9 mouse cellular contexts compared by ENCODE assay signal in the genomic region with DNA sequence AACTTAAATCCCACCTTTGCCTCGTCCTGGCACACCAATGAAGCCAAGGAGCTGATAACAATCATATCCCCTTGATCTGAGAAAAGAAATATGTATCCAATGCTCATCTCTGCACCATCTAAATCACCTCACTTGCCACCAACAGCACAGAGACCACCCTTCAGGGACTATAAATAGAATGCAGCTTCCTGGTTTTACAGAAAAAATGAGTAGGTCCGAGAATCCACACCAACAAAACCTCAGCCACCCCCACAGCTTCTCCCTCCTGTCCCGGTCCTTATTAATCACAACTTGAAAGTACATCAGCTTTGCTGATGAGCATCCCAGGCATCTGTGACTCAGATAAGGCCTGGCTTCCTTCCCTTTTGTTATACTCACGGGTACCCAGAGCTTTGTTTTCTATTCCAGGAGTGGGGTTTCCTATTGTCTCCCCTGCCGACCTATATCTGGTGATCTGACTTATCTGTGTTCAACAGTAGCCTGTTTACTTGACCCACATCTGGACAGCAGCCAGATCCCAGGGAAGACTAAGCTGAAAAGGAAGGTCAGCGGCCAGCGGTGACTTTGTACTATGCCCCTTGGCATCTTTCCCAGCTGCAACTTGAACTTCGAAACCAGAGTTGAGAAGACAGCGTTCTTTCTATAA. TPM values are rescaled to one million over a fixed set of nuclear protein-coding genes. Genes with fewer than 3 reads are reported as not detected.
DNase-seq lines count a peak whose midpoint lies in the region; ATAC-seq and TF ChIP-seq lines count a peak whose summit lies in the region.
"Had no signal": no experiment of that assay in that cellular context is flagged by ENCODE, and none has a peak within 500 bp of the region (broad histone marks: within the 10 kb centered on the region; RNA-seq: fewer than 3 reads in every experiment).

No protein-coding gene starts in this region.

- TF ChIP-seq CTCF in hindbrain, postnatal 0 days (IDR thresholded peaks at IDR 0.05; ENCODE audit: low read depth), result no peak
- no peak for TF ChIP-seq CTCF in brain, embryonic 14.5 days (IDR thresholded peaks at IDR 0.05; ENCODE audit: borderline replicate concordance, extremely low read depth, insufficient read depth, insufficient read length)

- ATAC-seq in hindbrain, postnatal 0 days, result no peak
- no peak for ATAC-seq in hindbrain, embryonic 14.5 days (ENCODE audit: low FRiP score)
- ATAC-seq in heart, embryonic 16.5 days (replicated peaks; ENCODE audit: extremely low read depth, insufficient read depth, low FRiP score), result peak; percentile 78
- peak; percentile 57 for ATAC-seq in liver, embryonic 12.5 days
- peak; percentile 53; the same call in 1 of the 2 replicates for ATAC-seq in stomach, embryonic 15.5 days (ENCODE audit: insufficient read depth, low FRiP score, low read depth)
- ATAC-seq in forebrain, embryonic 13.5 days, result no peak

- WGBS in hindbrain, postnatal 0 days, result 46% methylated on average over 9 of the region's 9 CpGs
- 60% methylated on average over 9 of the region's 9 CpGs for WGBS in hindbrain, embryonic 14.5 days
- 11% methylated on average over 9 of the region's 9 CpGs for WGBS in heart, embryonic 16.5 days
- WGBS in liver, embryonic 12.5 days (ENCODE audit: insufficient replicate concordance), result 9% methylated on average over 9 of the region's 9 CpGs
- 32% methylated on average over 9 of the region's 9 CpGs for WGBS in stomach, embryonic 15.5 days
- 63% methylated on average over 9 of the region's 9 CpGs for WGBS in forebrain, embryonic 13.5 days

- peak; percentile 12 for DNase-seq in hindbrain, postnatal 0 days (ENCODE audit: low spot score)
- no peak for DNase-seq in hindbrain, embryonic 14.5 days (ENCODE audit: low spot score)
- peak; percentile 24 for DNase-seq in brain, embryonic 14.5 days (ENCODE audit: low read depth)
- no peak for DNase-seq in layer of hippocampus, postnatal 25 days (ENCODE audit: extremely low spot score in 1 of 2, low spot score in 1 of 2)

- H3K4me2 ChIP-seq in hindbrain, postnatal 0 days (ENCODE audit: low read depth, low read length), result no peak overlapping the region
- no peak overlapping the region for H3K4me2 ChIP-seq in hindbrain, embryonic 14.5 days (replicated peaks)
- peak overlapping the region; percentile 26; the same call in 1 of the 2 replicates for H3K4me2 ChIP-seq in heart, embryonic 16.5 days (ENCODE audit: low read depth, low read length)
- H3K4me2 ChIP-seq in liver, embryonic 12.5 days, result no peak overlapping the region
- H3K4me2 ChIP-seq in stomach, embryonic 15.5 days, result no peak overlapping the region
- H3K4me2 ChIP-seq in forebrain, embryonic 13.5 days, result no peak overlapping the region

- H3K27ac ChIP-seq in hindbrain, postnatal 0 days, result no peak overlapping the region
- no peak overlapping the region for H3K27ac ChIP-seq in hindbrain, embryonic 14.5 days
- H3K27ac ChIP-seq in heart, embryonic 16.5 days (ENCODE audit: low read length), result peak overlapping the region; percentile 74
- H3K27ac ChIP-seq in liver, embryonic 12.5 days, result no peak overlapping the region
- H3K27ac ChIP-seq in stomach, embryonic 15.5 days, result 0 out of 2 replicates have a peak overlapping the region, but pooled peaks have one; percentile 21
- no peak overlapping the region for H3K27ac ChIP-seq in forebrain, embryonic 13.5 days

- H3K27me3 ChIP-seq in hindbrain, postnatal 0 days (ENCODE audit: insufficient read depth, low read length), result no peaks in the 10 kb centered on the region; the same call in 1 of the 2 replicates
- H3K27me3 ChIP-seq in hindbrain, embryonic 14.5 days (ENCODE audit: control insufficient read depth, insufficient read depth, low read length), result peaks cover 5% of the 10 kb centered on the region; the same call in 1 of the 2 replicates
- no peaks in the 10 kb centered on the region for H3K27me3 ChIP-seq in heart, embryonic 16.5 days (ENCODE audit: control insufficient read depth, insufficient read depth, low read length)
- H3K27me3 ChIP-seq in liver, embryonic 12.5 days (replicated peaks), result peaks cover 20% of the 10 kb centered on the region
- no peaks in the 10 kb centered on the region for H3K27me3 ChIP-seq in stomach, embryonic 15.5 days (replicated peaks)
- H3K27me3 ChIP-seq in forebrain, embryonic 13.5 days, result no peaks in the 10 kb centered on the region
- H3K27me3 ChIP-seq: CH12.LX had no signal

- no peaks in the 10 kb centered on the region for H3K4me1 ChIP-seq in hindbrain, postnatal 0 days (ENCODE audit: insufficient read depth, low read length)
- no peaks in the 10 kb centered on the region for H3K4me1 ChIP-seq in hindbrain, embryonic 14.5 days (replicated peaks; ENCODE audit: control insufficient read depth, insufficient read depth, low read length)
- H3K4me1 ChIP-seq in heart, embryonic 16.5 days (ENCODE audit: control insufficient read depth, insufficient read depth, low read length), result peaks cover 22% of the 10 kb centered on the region
- peaks cover 24% of the 10 kb centered on the region for H3K4me1 ChIP-seq in liver, embryonic 12.5 days
- 0 out of 2 replicates have a peak, but pooled peaks cover 8% of the 10 kb centered on the region for H3K4me1 ChIP-seq in stomach, embryonic 15.5 days
- no peaks in the 10 kb centered on the region for H3K4me1 ChIP-seq in forebrain, embryonic 13.5 days

- H3K4me3 ChIP-seq in hindbrain, postnatal 0 days (ENCODE audit: low read length), result no peak overlapping the region
- no peak overlapping the region for H3K4me3 ChIP-seq in hindbrain, embryonic 14.5 days (replicated peaks; ENCODE audit: low read length)
- H3K4me3 ChIP-seq in heart, embryonic 16.5 days (ENCODE audit: low read length), result no peak overlapping the region
- H3K4me3 ChIP-seq in liver, embryonic 12.5 days, result no peak overlapping the region
- no peak overlapping the region for H3K4me3 ChIP-seq in stomach, embryonic 15.5 days (replicated peaks)
- H3K4me3 ChIP-seq in forebrain, embryonic 13.5 days, result no peak overlapping the region

- no peaks in the 10 kb centered on the region for H3K9me3 ChIP-seq in hindbrain, postnatal 0 days (ENCODE audit: low read length)
- no peaks in the 10 kb centered on the region for H3K9me3 ChIP-seq in hindbrain, embryonic 14.5 days (ENCODE audit: control insufficient read depth, low read length)
- H3K9me3 ChIP-seq in heart, embryonic 16.5 days (replicated peaks; ENCODE audit: control insufficient read depth, low read length), result no peaks in the 10 kb centered on the region
- no peaks in the 10 kb centered on the region for H3K9me3 ChIP-seq in liver, embryonic 12.5 days (replicated peaks)
- no peaks in the 10 kb centered on the region for H3K9me3 ChIP-seq in stomach, embryonic 15.5 days
- H3K9me3 ChIP-seq in forebrain, embryonic 13.5 days (replicated peaks), result no peaks in the 10 kb centered on the region

- no peaks in the 10 kb centered on the region for H3K36me3 ChIP-seq in hindbrain, postnatal 0 days (ENCODE audit: insufficient read depth, low read length)
- H3K36me3 ChIP-seq in hindbrain, embryonic 14.5 days (replicated peaks; ENCODE audit: control insufficient read depth, insufficient read depth), result no peaks in the 10 kb centered on the region
- no peaks in the 10 kb centered on the region for H3K36me3 ChIP-seq in heart, embryonic 16.5 days (ENCODE audit: control insufficient read depth, insufficient read depth)
- H3K36me3 ChIP-seq in liver, embryonic 12.5 days, result no peaks in the 10 kb centered on the region
- no peaks in the 10 kb centered on the region for H3K36me3 ChIP-seq in stomach, embryonic 15.5 days
- H3K36me3 ChIP-seq in forebrain, embryonic 13.5 days (ENCODE audit: poor library complexity, severe bottlenecking), result no peaks in the 10 kb centered on the region

- no peak for TF ChIP-seq POLR2A in brain, embryonic 14.5 days (IDR thresholded peaks at IDR 0.05; ENCODE audit: borderline replicate concordance, extremely low read depth, insufficient read depth, insufficient read length, poor library complexity, severe bottlenecking)

- H3K9ac ChIP-seq in hindbrain, postnatal 0 days (replicated peaks; ENCODE audit: low read length), result no peak overlapping the region
- H3K9ac ChIP-seq in hindbrain, embryonic 14.5 days, result no peak overlapping the region
- no peak overlapping the region for H3K9ac ChIP-seq in heart, embryonic 16.5 days (ENCODE audit: low read length)
- H3K9ac ChIP-seq in liver, embryonic 12.5 days, result no peak overlapping the region
- no peak overlapping the region for H3K9ac ChIP-seq in stomach, embryonic 15.5 days
- no peak overlapping the region for H3K9ac ChIP-seq in forebrain, embryonic 13.5 days

RNA-seq across cellular contexts. Expression of a gene that starts 7.0 kb away (rescaled TPM):
- total RNA-seq in hindbrain, postnatal 0 days (2014; rRNA removed), result 90.6 and 96.2 TPM in 2 replicates
- 101 and 105 TPM in 2 replicates for polyA plus RNA-seq in hindbrain, postnatal 0 days (2015; fragmentation: Nextera tagmentation; extraction: Ambion mirVana)
- polyA plus RNA-seq in hindbrain, embryonic 14.5 days (2014; fragmentation: Nextera tagmentation; extraction: Ambion mirVana), result 91.2 and 97.1 TPM in 2 replicates
- polyA plus RNA-seq in brain, embryonic 14.5 days (2012; rRNA removed), result 62.4 and 74.0 TPM in 2 replicates
- 75.4 and 79.4 TPM in 2 replicates for polyA plus RNA-seq in heart, embryonic 16.5 days (2015; fragmentation: Nextera tagmentation; extraction: Ambion mirVana)
- 40.4 and 42.0 TPM in 2 replicates for polyA plus RNA-seq in liver, embryonic 12.5 days (2016; fragmentation: Nextera tagmentation; extraction: Ambion mirVana)
- 78.7 and 80.4 TPM in 2 replicates for polyA plus RNA-seq in stomach, embryonic 15.5 days (2015; fragmentation: Nextera tagmentation; extraction: Ambion mirVana)
- polyA plus RNA-seq in forebrain, embryonic 13.5 days (2015; fragmentation: Nextera tagmentation; extraction: Ambion mirVana), result 67.7 and 70.8 TPM in 2 replicates
- total RNA-seq in layer of hippocampus, postnatal 25 days (2021), result 10 to 100 TPM; 88.5 to 90.3 TPM

RNA-seq across cellular contexts. Expression of a gene that starts 23.7 kb away (rescaled TPM):
- total RNA-seq in hindbrain, postnatal 0 days (2014; rRNA removed), result 0.16 TPM in 1 of 2 replicates, not detected in the other
- not detected in 2 replicates for polyA plus RNA-seq in hindbrain, postnatal 0 days (2015; fragmentation: Nextera tagmentation; extraction: Ambion mirVana)
- not detected in 2 replicates for polyA plus RNA-seq in hindbrain, embryonic 14.5 days (2014; fragmentation: Nextera tagmentation; extraction: Ambion mirVana)
- polyA plus RNA-seq in brain, embryonic 14.5 days (2012; rRNA removed), result 0.05 and 0.10 TPM in 2 replicates
- polyA plus RNA-seq in heart, embryonic 16.5 days (2015; fragmentation: Nextera tagmentation; extraction: Ambion mirVana), result 0.09 and 0.13 TPM in 2 replicates
- polyA plus RNA-seq in liver, embryonic 12.5 days (2016; fragmentation: Nextera tagmentation; extraction: Ambion mirVana), result 0.07 and 0.10 TPM in 2 replicates
- 0.22 and 0.64 TPM in 2 replicates for polyA plus RNA-seq in stomach, embryonic 15.5 days (2015; fragmentation: Nextera tagmentation; extraction: Ambion mirVana)
- 0.08 TPM in 1 of 2 replicates, not detected in the other for polyA plus RNA-seq in forebrain, embryonic 13.5 days (2015; fragmentation: Nextera tagmentation; extraction: Ambion mirVana)
- not detected for total RNA-seq in layer of hippocampus, postnatal 25 days (2021)
- total RNA-seq: CH12.LX had no signal

RNA-seq across cellular contexts. Expression of a gene that starts 36.7 kb away (rescaled TPM):
- 1,103 and 1,196 TPM in 2 replicates for total RNA-seq in hindbrain, postnatal 0 days (2014; rRNA removed)
- polyA plus RNA-seq in hindbrain, postnatal 0 days (2015; fragmentation: Nextera tagmentation; extraction: Ambion mirVana), result 608 and 621 TPM in 2 replicates
- polyA plus RNA-seq in hindbrain, embryonic 14.5 days (2014; fragmentation: Nextera tagmentation; extraction: Ambion mirVana), result 573 and 680 TPM in 2 replicates
- 2,015 and 2,036 TPM in 2 replicates for polyA plus RNA-seq in brain, embryonic 14.5 days (2012; rRNA removed)
- polyA plus RNA-seq in heart, embryonic 16.5 days (2015; fragmentation: Nextera tagmentation; extraction: Ambion mirVana), result 505 and 551 TPM in 2 replicates
- polyA plus RNA-seq in liver, embryonic 12.5 days (2016; fragmentation: Nextera tagmentation; extraction: Ambion mirVana), result 938 and 976 TPM in 2 replicates
- 1,013 and 1,066 TPM in 2 replicates for polyA plus RNA-seq in stomach, embryonic 15.5 days (2015; fragmentation: Nextera tagmentation; extraction: Ambion mirVana)
- 787 and 887 TPM in 2 replicates for polyA plus RNA-seq in forebrain, embryonic 13.5 days (2015; fragmentation: Nextera tagmentation; extraction: Ambion mirVana)
- 100 to 1,000 TPM; 627 to 764 TPM for total RNA-seq in layer of hippocampus, postnatal 25 days (2021)

Comparison
In these comparisons a context has a peak if more than half of its experiments do, and no peak if none do; other contexts are left out.
1. DNase-seq: peak in hindbrain, postnatal 0 days (single experiment) and brain, embryonic 14.5 days (single experiment); none in hindbrain, embryonic 14.5 days (single experiment) and layer of hippocampus, postnatal 25 days (0 of 2).
2. ATAC-seq: peak in heart, embryonic 16.5 days (single experiment), liver, embryonic 12.5 days (single experiment) and stomach, embryonic 15.5 days (single experiment); none in hindbrain, postnatal 0 days (single experiment), hindbrain, embryonic 14.5 days (single experiment) and forebrain, embryonic 13.5 days (single experiment).
3. H3K27ac ChIP-seq: peak in heart, embryonic 16.5 days (single experiment) and stomach, embryonic 15.5 days (single experiment); none in hindbrain, postnatal 0 days (single experiment), hindbrain, embryonic 14.5 days (single experiment), liver, embryonic 12.5 days (single experiment) and forebrain, embryonic 13.5 days (single experiment).